Mouse (Mus musculus) embryonic fibroblast, embryonic 13.5 days (primary cell): ENCODE measurements around the gene Msh5.

Source experiments
- CTCF ChIP-seq: IDR thresholded peaks from 2 replicates; pipeline ENCODE4 v1.5.1; 2011; ENCODE audit warnings: mild to moderate bottlenecking, control low read depth, low read length, moderate library complexity, borderline replicate concordance; ENCODE audit not compliant: insufficient read depth
- POLR2A ChIP-seq: IDR thresholded peaks from 2 replicates; pipeline ENCODE4 v1.6.1; 2011; ENCODE audit warnings: low read depth, mild to moderate bottlenecking, control low read depth, low read length, moderate library complexity

DNA sequence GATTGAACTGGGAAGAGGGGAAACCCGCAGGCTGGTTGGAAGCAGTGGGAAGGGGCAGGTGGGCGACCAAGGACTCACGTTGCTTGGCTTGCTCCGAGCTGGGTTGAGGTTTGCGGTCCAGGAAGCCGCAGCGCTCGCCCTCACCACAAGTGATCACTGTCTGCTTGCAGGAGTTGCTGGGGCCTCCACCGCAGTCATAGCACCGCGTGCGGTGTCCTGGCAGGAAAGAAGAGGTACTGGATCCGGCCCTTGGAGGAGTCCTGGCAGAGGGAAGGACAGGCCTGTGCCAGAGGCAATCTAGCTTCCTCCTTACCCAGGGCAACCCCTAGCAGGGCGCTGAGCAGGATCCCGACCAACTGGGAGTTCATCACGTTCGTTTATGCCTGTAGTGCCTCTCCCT lies 27.6 kb upstream of the Msh5 start:
- TF ChIP-seq CTCF: no peak
- TF ChIP-seq POLR2A: no peak
